Mouse (Mus musculus): ENCODE data around the gene Gm36176.

DNA sequence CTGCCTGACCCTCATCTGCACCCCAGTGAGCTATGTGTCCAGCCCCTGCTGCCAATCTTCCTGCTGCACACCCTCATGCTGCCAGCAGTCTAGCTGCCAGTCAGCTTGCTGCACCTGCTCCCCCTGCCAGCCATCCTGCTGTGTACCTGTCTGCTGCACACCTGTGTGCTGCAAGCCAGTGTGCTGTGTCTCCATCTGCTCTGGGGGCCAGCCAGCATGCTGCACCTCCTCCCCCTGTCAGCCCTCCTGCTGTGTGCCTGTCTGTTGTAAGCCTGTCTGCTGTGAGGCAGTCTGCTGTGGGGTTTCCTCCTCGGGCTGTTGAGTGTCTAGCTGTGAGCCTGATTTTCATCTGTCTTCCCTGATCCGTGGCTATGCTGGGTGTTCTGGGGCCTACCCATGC is 358 bp downstream of the Gm36176 start:
- TF ChIP-seq POLR2A (IDR thresholded peaks at IDR 0.05; ENCODE audit: insufficient read depth, low read depth, low read length) (no peak), CTCF (IDR thresholded peaks at IDR 0.05; ENCODE audit: insufficient read depth, low read depth, low read length) (no peak)
